In genomic region chr17:6779632-6780031, GRCm38 (mm10) we compare ENCODE assay signal across 8 mouse cellular contexts. TPM values are rescaled to one million over a fixed set of nuclear protein-coding genes. Genes with fewer than 3 reads are reported as not detected.
DNase-seq lines count a peak whose midpoint lies in the region; ATAC-seq and TF ChIP-seq lines count a peak whose summit lies in the region.

No protein-coding gene starts in this region.

- H3K4me2 ChIP-seq in limb, embryonic 12.5 days = peak overlapping the region; percentile 79
- H3K4me2 ChIP-seq in stomach, embryonic 16.5 days (ENCODE audit: low read depth, low read length) = peak overlapping the region; percentile 93

- H3K36me3 ChIP-seq in limb, embryonic 12.5 days = no peaks in the 10 kb centered on the region
- H3K36me3 ChIP-seq in stomach, embryonic 16.5 days (ENCODE audit: control insufficient read depth, insufficient read depth, low read length) = no peaks in the 10 kb centered on the region

- no peak for TF ChIP-seq CTCF in cerebellum, adult 2 months (IDR thresholded peaks at IDR 0.05; ENCODE audit: borderline replicate concordance, insufficient read depth, low read depth, low read length)

- no peak overlapping the region for H3K9ac ChIP-seq in limb, embryonic 12.5 days (replicated peaks)
- H3K9ac ChIP-seq in stomach, embryonic 16.5 days (ENCODE audit: low read length) = peak overlapping the region; percentile 70

- no peak overlapping the region; the same call in 1 of the 2 replicates for H3K4me3 ChIP-seq in limb, embryonic 12.5 days (replicated peaks)
- H3K4me3 ChIP-seq in stomach, embryonic 16.5 days (replicated peaks; ENCODE audit: low read length) = peak overlapping the region; percentile 91
- no peak overlapping the region for H3K4me3 ChIP-seq in cerebellum, adult 2 months (replicated peaks; ENCODE audit: insufficient read depth, low read depth, low read length)

- ATAC-seq in CD4-positive, CD25-positive, alpha-beta regulatory T cell, adult 4 months = no peak
- no peak for ATAC-seq in limb, embryonic 12.5 days (ENCODE audit: insufficient number of reproducible peaks, insufficient read depth, low FRiP score, low TSS enrichment, low read depth)
- 0 out of 2 replicates have a peak, but pooled peaks have one; percentile 5 for ATAC-seq in stomach, embryonic 16.5 days (ENCODE audit: insufficient read depth, low FRiP score)

- H3K27ac ChIP-seq in limb, embryonic 12.5 days = peak overlapping the region; percentile 41; the same call in 1 of the 2 replicates
- H3K27ac ChIP-seq in stomach, embryonic 16.5 days (ENCODE audit: low read length) = peak overlapping the region; percentile 91
- H3K27ac ChIP-seq in cerebellum, adult 2 months (ENCODE audit: insufficient read depth, low read length) = no peak overlapping the region

- 11% methylated on average over 7 of the region's 7 CpGs for WGBS in limb, embryonic 12.5 days
- 28% methylated on average over 7 of the region's 7 CpGs for WGBS in stomach, embryonic 16.5 days
- 55% methylated on average over 7 of the region's 7 CpGs for WGBS in cerebellum, adult 2 months

- peak; percentile 39 for DNase-seq in CD4-positive, CD25-positive, alpha-beta regulatory T cell, adult 2 months (ENCODE audit: low read depth, low spot score)
- DNase-seq in thymus, postnatal 14 days = peak; percentile 32
- DNase-seq in thymus, postnatal 0 days (ENCODE audit: low spot score) = no peak
- no peak for DNase-seq in layer of hippocampus, adult 9-10 months (ENCODE audit: low spot score)
- no peak for DNase-seq in cerebellum, adult 2 months

- peaks cover 31% of the 10 kb centered on the region for H3K27me3 ChIP-seq in limb, embryonic 12.5 days
- no peaks in the 10 kb centered on the region for H3K27me3 ChIP-seq in stomach, embryonic 16.5 days (ENCODE audit: control insufficient read depth, insufficient read depth, low read length)
- no peaks in the 10 kb centered on the region for H3K27me3 ChIP-seq in cerebellum, adult 2 months (ENCODE audit: control insufficient read depth, insufficient read depth, low read length)

- TF ChIP-seq POLR2A in cerebellum, adult 2 months (IDR thresholded peaks at IDR 0.05; ENCODE audit: borderline replicate concordance, insufficient read depth, low read length) = no peak

- peaks cover 48% of the 10 kb centered on the region for H3K4me1 ChIP-seq in limb, embryonic 12.5 days (replicated peaks)
- H3K4me1 ChIP-seq in stomach, embryonic 16.5 days (ENCODE audit: control insufficient read depth, insufficient read depth, low read length) = peaks cover 11% of the 10 kb centered on the region
- H3K4me1 ChIP-seq in cerebellum, adult 2 months (ENCODE audit: control insufficient read depth, insufficient read depth, low read length) = 0 out of 2 replicates have a peak, but pooled peaks cover 4% of the 10 kb centered on the region

- no peaks in the 10 kb centered on the region for H3K9me3 ChIP-seq in limb, embryonic 12.5 days
- H3K9me3 ChIP-seq in stomach, embryonic 16.5 days (replicated peaks; ENCODE audit: control insufficient read depth, low read length) = no peaks in the 10 kb centered on the region

RNA-seq across cellular contexts. Expression of gene Ezr, which starts 3.0 kb away (rescaled TPM):
- 100 to 1,000 TPM; 110 to 136 TPM for polyA plus RNA-seq in CD4-positive, CD25-positive, alpha-beta regulatory T cell, adult 4 months (2017; shearing (Covaris generic))
- 385 and 387 TPM in 2 replicates for polyA plus RNA-seq in thymus, postnatal 0 days (2015; fragmentation: Nextera tagmentation; extraction: Ambion mirVana)
- polyA plus RNA-seq in limb, embryonic 12.5 days (2016; fragmentation: Nextera tagmentation; extraction: Ambion mirVana) = 40.1 and 46.9 TPM in 2 replicates
- 266 and 335 TPM in 2 replicates for polyA plus RNA-seq in stomach, embryonic 16.5 days (2015; fragmentation: Nextera tagmentation; extraction: Ambion mirVana)
- polyA plus RNA-seq in cerebellum, adult 2 months (2012; rRNA removed) = 12.1 and 16.1 TPM in 2 replicates

Comparison
In these comparisons a context has a peak if more than half of its experiments do, and no peak if none do; other contexts are left out.
1. DNase-seq: peak in CD4-positive, CD25-positive, alpha-beta regulatory T cell, adult 2 months (single experiment) and thymus, postnatal 14 days (single experiment); none in thymus, postnatal 0 days (single experiment), layer of hippocampus, adult 9-10 months (single experiment) and cerebellum, adult 2 months (0 of 2).